Mouse (Mus musculus) fat pad, adult 2 months (tissue): ENCODE results near the gene Ccdc136.

Experiments used
- DNase-seq: peaks from one replicate; pipeline ENCODE4 v3.0.0-alpha.2; 2011; ENCODE audit warnings: low read depth, low spot score; ENCODE audit errors: extremely low read depth

The Ccdc136 gene

GRCm38 (mm10) chr6:29435940-29436451, 39.9 kb downstream of the Ccdc136 start:
- DNase-seq = no peak

DNA sequence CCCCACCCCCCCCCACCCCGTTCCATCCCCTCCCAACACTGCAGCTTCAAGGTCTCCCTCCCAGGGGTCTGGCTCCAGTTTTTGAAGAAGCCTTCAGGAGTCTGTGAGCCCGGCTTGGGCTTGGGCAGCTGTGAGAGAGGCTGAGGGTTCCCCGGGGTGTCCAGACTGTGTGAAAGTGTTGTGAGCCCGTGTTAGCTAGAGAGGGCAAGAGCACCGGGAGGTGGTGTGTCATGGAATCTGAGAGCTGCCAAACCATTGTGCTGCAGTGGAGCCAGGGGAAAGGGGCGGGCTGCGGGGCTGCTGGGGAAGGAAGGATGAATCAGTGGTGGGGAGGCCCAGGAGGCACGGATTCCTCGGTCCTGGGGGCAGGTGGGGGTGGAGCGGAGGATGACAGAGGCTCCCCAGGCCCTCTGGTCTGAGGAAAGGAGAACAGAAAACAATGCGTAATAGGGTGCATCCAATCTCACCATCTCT, 40.4 kb downstream of the Ccdc136 start:
- DNase-seq = no peak

DNA sequence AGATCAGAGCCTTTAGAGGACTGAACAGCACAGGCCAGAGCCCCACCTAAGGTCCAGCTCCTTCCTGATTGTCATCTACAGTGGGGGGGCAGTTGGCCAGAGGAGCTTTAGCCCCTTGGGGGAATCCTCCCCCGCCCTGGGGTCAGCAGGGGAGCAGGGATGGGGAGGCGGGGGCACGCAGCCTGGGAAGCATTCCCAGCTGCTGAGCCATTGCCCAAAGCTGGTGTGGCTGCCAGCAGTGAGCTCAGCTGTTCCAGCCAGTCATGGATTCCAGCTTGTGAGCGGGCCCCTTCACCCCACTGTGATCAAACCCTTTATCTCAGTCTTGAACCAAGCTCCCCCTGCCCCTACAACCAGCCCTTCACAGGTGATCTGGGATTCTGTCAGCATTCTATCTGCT, 43.1 kb downstream of the Ccdc136 start:
- DNase-seq = no peak

DNA sequence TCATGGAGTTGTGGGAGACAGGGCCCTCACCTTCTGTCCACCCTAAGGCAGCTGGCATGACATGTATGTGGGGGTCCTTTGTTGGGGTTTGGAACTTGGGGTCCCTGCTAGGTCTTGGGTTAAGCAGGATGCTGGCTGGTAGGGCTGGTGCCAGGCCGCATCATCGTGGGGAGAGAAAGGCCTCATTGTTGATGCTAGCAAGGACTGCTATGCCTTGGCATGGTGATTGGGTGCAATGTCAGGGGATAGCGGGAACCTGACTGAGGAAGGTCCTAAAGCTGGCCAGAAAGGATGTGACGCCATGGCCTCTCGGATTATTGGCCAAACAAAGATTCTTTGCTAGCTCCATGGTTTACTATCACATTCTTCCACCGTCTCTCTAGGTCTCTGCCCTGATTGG, 43.7 kb downstream of the Ccdc136 start:
- no peak for DNase-seq

- DNase-seq = no peak
Measured at GRCm38 (mm10) chr6:29444773-29445172, 48.7 kb downstream of the Ccdc136 start.

GRCm38 (mm10) chr6:29445354-29445753, 49.2 kb downstream of the Ccdc136 start:
- DNase-seq = no peak

GRCm38 (mm10) chr6:29449858-29450257, 53.7 kb downstream of the Ccdc136 start:
- no peak for DNase-seq

GRCm38 (mm10) chr6:29450667-29451066, 54.6 kb downstream of the Ccdc136 start:
- no peak for DNase-seq

DNA sequence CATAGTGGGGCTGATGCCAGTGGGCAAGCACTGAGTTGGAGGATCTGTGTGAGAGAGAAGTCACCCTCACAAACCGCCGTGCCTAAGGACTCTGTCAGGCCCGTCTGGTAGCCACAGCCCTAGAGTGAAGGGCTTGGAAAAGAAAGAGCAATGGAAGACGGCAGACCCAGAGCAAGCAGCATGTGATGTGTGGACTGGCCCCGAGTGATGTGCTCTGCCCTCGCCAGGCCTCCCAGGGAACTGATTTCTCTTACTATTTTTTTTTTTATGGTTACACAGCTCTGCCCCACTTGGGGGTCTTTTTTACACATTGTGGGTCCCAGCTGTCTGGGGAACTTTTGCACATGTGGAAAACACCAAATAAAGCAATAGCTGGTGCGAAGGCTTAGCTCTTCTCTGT, 65.4 kb downstream of the Ccdc136 start:
- no peak for DNase-seq

DNA sequence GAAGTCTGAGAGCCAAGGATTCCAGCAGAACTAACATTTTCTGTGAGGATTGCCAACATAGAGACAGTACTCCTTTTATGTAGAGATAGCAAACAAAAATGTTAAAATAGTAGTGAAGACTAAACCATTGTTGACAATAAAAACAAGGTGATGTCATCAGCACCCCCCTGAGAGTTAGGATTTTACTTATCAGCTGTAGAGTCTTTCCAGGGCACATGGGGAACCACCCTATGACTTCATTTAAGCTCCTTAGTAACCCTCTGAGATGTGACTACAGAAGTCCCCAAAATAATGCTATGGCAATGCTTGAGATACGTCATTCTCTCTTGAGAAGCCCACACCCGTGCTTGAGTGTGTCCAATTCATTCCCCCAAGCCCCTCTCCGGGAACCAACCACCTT, 67.3 kb downstream of the Ccdc136 start:
- DNase-seq = no peak

- peak; percentile 69 for DNase-seq
Measured at GRCm38 (mm10) chr6:29467583-29468354, 71.7 kb downstream of the Ccdc136 start, which contains the start of gene Atp6v1f. Gene Atp6v1f (plus strand): TSS chr6:29467718.

DNA sequence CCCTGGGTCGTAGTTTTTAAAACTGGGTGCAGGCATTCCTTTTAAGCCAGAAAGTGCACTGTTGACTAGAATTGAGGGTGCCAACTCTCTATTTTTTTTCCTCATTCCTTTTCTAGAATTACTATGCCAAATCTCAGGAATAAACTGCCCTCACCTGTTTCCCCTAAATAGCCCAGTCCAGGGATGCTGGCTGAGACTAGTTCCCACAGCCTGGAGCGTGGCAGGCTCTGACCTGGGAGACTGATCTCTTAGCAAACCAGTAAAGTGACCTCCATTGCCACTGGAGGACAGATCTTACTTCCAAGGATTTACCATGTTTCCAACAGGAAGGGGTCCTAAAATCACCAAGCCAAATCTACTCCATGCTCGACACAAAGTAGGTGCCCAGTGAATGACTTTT, 72.7 kb downstream of the Ccdc136 start:
- DNase-seq = no peak

DNA sequence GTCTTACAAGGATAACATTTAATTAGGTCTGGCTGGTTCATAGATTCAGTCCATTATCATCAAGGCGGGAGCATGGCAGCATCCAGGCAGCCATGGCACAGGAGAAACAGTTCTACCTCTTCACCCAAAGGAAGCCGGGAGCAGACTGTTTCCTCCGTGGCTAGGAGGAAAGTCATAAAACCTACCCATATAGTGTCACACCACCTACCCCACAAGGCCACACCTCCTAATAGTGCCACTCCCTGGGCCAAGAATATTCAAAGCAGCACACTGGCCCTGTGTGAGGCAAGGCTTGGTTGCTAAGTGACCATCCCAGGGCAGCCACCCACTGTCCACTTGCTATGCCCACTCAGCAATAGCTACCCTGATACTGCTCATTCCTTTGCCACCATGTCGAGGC, 75.0 kb downstream of the Ccdc136 start, which contains the start of gene Atp6v1fnb:
Gene Atp6v1fnb, plus strand, starts transcription at position 301 of the 400 bp plus-strand sequence.
- no peak for DNase-seq

GRCm38 (mm10) chr6:29473941-29474691, 78.0 kb downstream of the Ccdc136 start:
- DNase-seq = no peak

GRCm38 (mm10) chr6:29474736-29475135, 78.6 kb downstream of the Ccdc136 start:
- no peak for DNase-seq
